Mouse (Mus musculus) liver, postnatal 0 days (tissue): ENCODE data around the gene Notch4. TPM values are rescaled to one million over a fixed set of nuclear protein-coding genes. Genes with fewer than 3 reads are reported as not detected.

Experiments
- ATAC-seq: fragments of 200-750 bp; cut with Nextera tagmentation; 2 replicates; pipeline ENCODE4 v1.8.0; 2017; ENCODE audit warnings: mild to moderate bottlenecking, moderate library complexity
- DNase-seq: peaks from one replicate; pipeline ENCODE4 v3.0.0-alpha.2; 2016
- H3K27ac ChIP-seq: fragments of 300-500 bp; sonication (generic); 2 replicates; pipeline ENCODE4 v1.5.1; 2014; ENCODE audit warnings: antibody characterized with exemption, moderate library complexity, mild to moderate bottlenecking, low read depth
- H3K27me3 ChIP-seq: fragments of 300-500 bp; sonication (generic); 2 replicates; pipeline ENCODE4 v1.6.1; 2014; ENCODE audit warnings: low read length, control low read depth, mixed read lengths; ENCODE audit not compliant: insufficient read depth
- H3K36me3 ChIP-seq: fragments of 300-500 bp; sonication (generic); replicated peaks from 2 replicates; pipeline ENCODE4 v1.6.1; 2014; ENCODE audit warnings: mild to moderate bottlenecking, control low read depth, low read length, moderate library complexity, mixed read lengths; ENCODE audit not compliant: insufficient read depth
- H3K4me1 ChIP-seq: fragments of 300-500 bp; sonication (generic); 2 replicates; pipeline ENCODE4 v1.6.1; 2014; ENCODE audit warnings: antibody characterized with exemption, mild to moderate bottlenecking, control low read depth; ENCODE audit not compliant: insufficient read depth
- H3K4me2 ChIP-seq: fragments of 300-500 bp; sonication (generic); 2 replicates; pipeline ENCODE4 v1.6.1; 2014; ENCODE audit warnings: low read depth, mild to moderate bottlenecking, low read length, moderate library complexity, mixed read lengths
- H3K4me3 ChIP-seq: fragments of 300-500 bp; sonication (generic); 2 replicates; pipeline ENCODE4 v1.5.1; 2014; ENCODE audit warnings: low read depth, low read length
- H3K9ac ChIP-seq: fragments of 300-500 bp; sonication (generic); replicated peaks from 2 replicates; pipeline ENCODE4 v1.6.1; 2014; ENCODE audit warnings: mild to moderate bottlenecking, moderate library complexity
- H3K9me3 ChIP-seq: fragments of 300-500 bp; sonication (generic); 2 replicates; pipeline ENCODE4 v1.6.1; 2016; ENCODE audit warnings: mild to moderate bottlenecking, control low read depth, low read length, mixed read lengths
- CTCF ChIP-seq: sonication (generic); IDR thresholded peaks from 2 replicates; pipeline ENCODE4 v1.5.1; 2016; ENCODE audit warnings: antibody characterized with exemption, low read depth
- EP300 ChIP-seq: IDR thresholded peaks from 2 replicates; pipeline ENCODE4 v1.6.1; 2016; ENCODE audit warnings: antibody characterized with exemption, low read depth, mild to moderate bottlenecking
- WGBS: fragments of 180-500 bp; shearing (Covaris S2); extraction: QIAGEN DNeasy Blood & Tissue Kit; methylation state at CpG from one replicate; pipeline ENCODE4 v1.1.7; 2014; ENCODE audit not compliant: insufficient replicate concordance; 5-methylcytosine and 5-hydroxymethylcytosine counted together
- polyA plus RNA-seq: library from polyadenylated mRNA; unstranded; fragments of >200 nt; fragmentation: Nextera tagmentation; extraction: Ambion mirVana; gene quantifications from 2 replicates; pipeline ENCODE4 v1.2.1, GENCODE M21; 2015

The Notch4 gene
- polyA plus RNA-seq, 1 experiment from 2014 or later: 1.1 TPM

DNA sequence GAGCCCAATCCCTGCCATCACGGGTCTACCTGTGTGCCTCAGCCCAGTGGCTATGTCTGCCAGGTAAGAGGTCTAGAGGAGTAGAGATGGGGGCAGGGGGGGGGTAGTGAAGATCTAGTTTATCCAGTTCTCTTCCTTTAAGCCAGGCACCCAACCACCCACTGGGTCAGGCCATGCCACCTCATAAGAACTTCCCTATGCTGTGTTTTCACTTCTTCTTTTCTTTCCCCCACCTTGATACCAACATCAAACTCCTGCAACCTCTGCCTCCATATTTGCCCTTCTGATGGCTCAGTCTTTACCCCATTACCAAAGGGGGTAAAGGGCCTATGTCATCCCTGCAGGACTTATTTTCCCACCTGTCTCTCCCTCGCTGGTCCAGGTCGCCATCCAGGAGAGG is 14.0 kb downstream of the Notch4 start:
- H3K27me3 ChIP-seq: no peaks in the 10 kb centered on the region
- H3K36me3 ChIP-seq: no peaks in the 10 kb centered on the region
- no peak overlapping the region for H3K4me2 ChIP-seq
- DNase-seq (no peak), ATAC-seq (no peak)
- TF ChIP-seq EP300 (no peak), CTCF (no peak)
- no peak overlapping the region for H3K27ac ChIP-seq
- no peaks in the 10 kb centered on the region for H3K4me1 ChIP-seq
- WGBS: 88% methylated on average over 3 of the region's 3 CpGs
- no peak overlapping the region for H3K4me3 ChIP-seq
- no peaks in the 10 kb centered on the region for H3K9me3 ChIP-seq
- H3K9ac ChIP-seq: no peak overlapping the region

GRCm38 (mm10) chr17:34582528-34582927 is 18.5 kb downstream of the Notch4 start:
- WGBS: 82% methylated on average over 12 of the region's 12 CpGs
- TF ChIP-seq CTCF: no peak
- TF ChIP-seq EP300: no peak

GRCm38 (mm10) chr17:34583397-34583796 is 19.3 kb downstream of the Notch4 start:
- DNase-seq (no peak), ATAC-seq (no peak)
- Histone ChIP-seq H3K27ac (no peak overlapping the region), H3K27me3 (no peaks in the 10 kb centered on the region), H3K36me3 (no peaks in the 10 kb centered on the region), H3K9me3 (no peaks in the 10 kb centered on the region), H3K4me3 (no peak overlapping the region), H3K4me2 (no peak overlapping the region), H3K4me1 (peaks cover 18% of the 10 kb centered on the region), H3K9ac (no peak overlapping the region)
- TF ChIP-seq EP300 (no peak), CTCF (no peak)
- WGBS: 66% methylated on average over 7 of the region's 7 CpGs

More at GRCm38 (mm10) chr17:34582528-34582927, 18.5 kb downstream of the Notch4 start:
- no peak for DNase-seq
- Histone ChIP-seq H3K4me2 (no peak overlapping the region), H3K27ac (no peak overlapping the region), H3K9ac (no peak overlapping the region), H3K36me3 (no peaks in the 10 kb centered on the region), H3K9me3 (no peaks in the 10 kb centered on the region), H3K4me3 (no peak overlapping the region), H3K27me3 (no peaks in the 10 kb centered on the region), H3K4me1 (peaks cover 12% of the 10 kb centered on the region; the same call in 1 of the 2 replicates)
- ATAC-seq: no peak

GRCm38 (mm10) chr17:34583819-34584218 is 19.8 kb downstream of the Notch4 start:
- Histone ChIP-seq H3K27ac (no peak overlapping the region), H3K9me3 (no peaks in the 10 kb centered on the region), H3K4me3 (no peak overlapping the region), H3K36me3 (no peaks in the 10 kb centered on the region), H3K27me3 (no peaks in the 10 kb centered on the region), H3K4me2 (no peak overlapping the region), H3K9ac (no peak overlapping the region), H3K4me1 (peaks cover 22% of the 10 kb centered on the region)
- ATAC-seq: no peak
- 88% methylated on average over 8 of the region's 8 CpGs for WGBS
- no peak for TF ChIP-seq EP300
- no peak for TF ChIP-seq CTCF
- no peak for DNase-seq

GRCm38 (mm10) chr17:34585121-34585520 is 21.1 kb downstream of the Notch4 start:
- no peaks in the 10 kb centered on the region for H3K9me3 ChIP-seq
- no peaks in the 10 kb centered on the region for H3K36me3 ChIP-seq
- TF ChIP-seq EP300: no peak
- TF ChIP-seq CTCF: no peak
- H3K27me3 ChIP-seq: no peaks in the 10 kb centered on the region
- H3K9ac ChIP-seq: no peak overlapping the region
- H3K27ac ChIP-seq: no peak overlapping the region
- peaks cover 35% of the 10 kb centered on the region for H3K4me1 ChIP-seq
- no peak overlapping the region for H3K4me2 ChIP-seq
- ATAC-seq (no peak), DNase-seq (no peak)
- no peak overlapping the region for H3K4me3 ChIP-seq
- WGBS: 83% methylated on average over 8 of the region's 8 CpGs

GRCm38 (mm10) chr17:34585877-34586771 is 22.1 kb downstream of the Notch4 start:
- no peak overlapping the region for H3K27ac ChIP-seq
- ATAC-seq (no peak), DNase-seq (no peak)
- H3K4me2 ChIP-seq: peak overlapping the region; percentile 99
- H3K27me3 ChIP-seq: no peaks in the 10 kb centered on the region
- H3K4me3 ChIP-seq: peak overlapping the region; percentile 87; the same call in 1 of the 2 replicates
- H3K9me3 ChIP-seq: no peaks in the 10 kb centered on the region
- H3K4me1 ChIP-seq: peaks cover 45% of the 10 kb centered on the region
- WGBS: 39% methylated on average over 32 of the region's 32 CpGs
- H3K9ac ChIP-seq: no peak overlapping the region; the same call in 1 of the 2 replicates
- H3K36me3 ChIP-seq: no peaks in the 10 kb centered on the region
- no peak for TF ChIP-seq EP300
